Mouse (Mus musculus): ENCODE results near the gene C130074G19Rik.

DNA sequence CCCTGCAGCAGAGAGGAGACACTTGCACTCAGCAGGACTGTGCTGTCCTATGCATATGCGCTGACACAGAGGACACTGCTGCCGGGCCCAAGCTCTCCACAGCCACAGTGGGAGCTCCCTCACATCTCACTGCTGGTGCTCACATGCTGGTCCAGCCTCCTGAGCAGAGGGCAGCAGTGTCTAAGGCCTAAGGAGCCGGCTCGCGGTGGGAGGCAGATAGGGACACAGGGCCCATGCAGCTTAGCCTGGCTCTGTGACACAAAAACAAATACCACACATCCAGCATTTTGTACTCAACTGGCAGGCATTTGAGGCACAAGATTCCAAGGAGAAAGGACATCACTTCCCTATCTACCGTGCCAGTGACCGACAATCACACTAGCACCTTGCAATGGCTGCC lies 19.9 kb upstream of the C130074G19Rik start:
- no peak for TF ChIP-seq BHLHE40 (IDR thresholded peaks at IDR 0.05; ENCODE audit: borderline replicate concordance, low read depth, low read length)
- TF ChIP-seq SMC3 (IDR thresholded peaks at IDR 0.05; ENCODE audit: low read depth, low read length), result no peak

Data from MEL (cell line).